Mouse (Mus musculus) heart, postnatal 4 days (tissue): ENCODE results near the gene Coa6. TPM values are rescaled to one million over a fixed set of nuclear protein-coding genes. Genes with fewer than 3 reads are reported as not detected.

Experiments used
- DNase-seq: peaks from one replicate; pipeline ENCODE4 v3.0.0; 2021
- total RNA-seq, 2 experiments: library from RNA; stranded (reverse); gene quantifications; 2 replicates each; pipeline ENCODE4 v1.2.3; 2021

The Coa6 gene
- 10 to 100 TPM; 25.6 to 25.9 TPM for total RNA-seq

GRCm38 (mm10) chr8:126422174-126422919 is at the start of gene Coa6:
Gene Coa6, plus strand, starts transcription at chr8:126422515.
- DNase-seq: peak; percentile 99

- DNase-seq: no peak
Observed at GRCm38 (mm10) chr8:126379580-126379979, 42.7 kb upstream of the Coa6 start.

- DNase-seq: peak; percentile 8
Observed at GRCm38 (mm10) chr8:126380141-126380540, 42.2 kb upstream of the Coa6 start.

- no peak for DNase-seq
Observed at GRCm38 (mm10) chr8:126381299-126381698, 41.0 kb upstream of the Coa6 start.

- DNase-seq: peak; percentile 23
Observed at GRCm38 (mm10) chr8:126382216-126382615, 40.1 kb upstream of the Coa6 start.

- peak; percentile 25 for DNase-seq
Observed at GRCm38 (mm10) chr8:126382749-126383148, 39.6 kb upstream of the Coa6 start.

- DNase-seq: no peak
Observed at GRCm38 (mm10) chr8:126387566-126387965, 34.7 kb upstream of the Coa6 start.

GRCm38 (mm10) chr8:126391541-126391940 is 30.8 kb upstream of the Coa6 start:
- no peak for DNase-seq

- DNase-seq: no peak
Observed at GRCm38 (mm10) chr8:126395386-126395785, 26.9 kb upstream of the Coa6 start.

GRCm38 (mm10) chr8:126395917-126396316 is 26.4 kb upstream of the Coa6 start:
- no peak for DNase-seq

GRCm38 (mm10) chr8:126398349-126398748 is 24.0 kb upstream of the Coa6 start:
- no peak for DNase-seq

- peak; percentile 15 for DNase-seq
Observed at GRCm38 (mm10) chr8:126404550-126404949, 17.8 kb upstream of the Coa6 start.

- no peak for DNase-seq
Observed at GRCm38 (mm10) chr8:126405030-126405429, 17.3 kb upstream of the Coa6 start.

- no peak for DNase-seq
Observed at GRCm38 (mm10) chr8:126420834-126421233, 1.5 kb upstream of the Coa6 start.

- no peak for DNase-seq
Observed at GRCm38 (mm10) chr8:126422920-126423300, 595 bp downstream of the Coa6 start.

- no peak for DNase-seq
Observed at GRCm38 (mm10) chr8:126424163-126424562, 1.8 kb downstream of the Coa6 start.

GRCm38 (mm10) chr8:126424946-126425345 is 2.6 kb downstream of the Coa6 start:
- DNase-seq: no peak

- DNase-seq: no peak
Observed at GRCm38 (mm10) chr8:126429635-126430034, 7.3 kb downstream of the Coa6 start.

- no peak for DNase-seq
Observed at GRCm38 (mm10) chr8:126433827-126434226, 11.5 kb downstream of the Coa6 start.

- no peak for DNase-seq
Observed at GRCm38 (mm10) chr8:126438937-126439336, 16.6 kb downstream of the Coa6 start.

- DNase-seq: no peak
Observed at GRCm38 (mm10) chr8:126451158-126451557, 28.8 kb downstream of the Coa6 start.

GRCm38 (mm10) chr8:126455383-126455782 is 33.1 kb downstream of the Coa6 start:
- DNase-seq: no peak

GRCm38 (mm10) chr8:126460274-126460673 is 38.0 kb downstream of the Coa6 start:
- peak; percentile 67 for DNase-seq

- DNase-seq: no peak
Observed at GRCm38 (mm10) chr8:126461735-126462134, 39.4 kb downstream of the Coa6 start.

- DNase-seq: no peak
Observed at GRCm38 (mm10) chr8:126464071-126464470, 41.8 kb downstream of the Coa6 start.
